Mouse (Mus musculus): ENCODE data around the gene Fbf1.
"Not testable (repeated sequence)": the region's sequence is repeated elsewhere in the genome, so short reads cannot be mapped to it uniquely, and the experiment has no call there.

Gene Fbf1

DNA sequence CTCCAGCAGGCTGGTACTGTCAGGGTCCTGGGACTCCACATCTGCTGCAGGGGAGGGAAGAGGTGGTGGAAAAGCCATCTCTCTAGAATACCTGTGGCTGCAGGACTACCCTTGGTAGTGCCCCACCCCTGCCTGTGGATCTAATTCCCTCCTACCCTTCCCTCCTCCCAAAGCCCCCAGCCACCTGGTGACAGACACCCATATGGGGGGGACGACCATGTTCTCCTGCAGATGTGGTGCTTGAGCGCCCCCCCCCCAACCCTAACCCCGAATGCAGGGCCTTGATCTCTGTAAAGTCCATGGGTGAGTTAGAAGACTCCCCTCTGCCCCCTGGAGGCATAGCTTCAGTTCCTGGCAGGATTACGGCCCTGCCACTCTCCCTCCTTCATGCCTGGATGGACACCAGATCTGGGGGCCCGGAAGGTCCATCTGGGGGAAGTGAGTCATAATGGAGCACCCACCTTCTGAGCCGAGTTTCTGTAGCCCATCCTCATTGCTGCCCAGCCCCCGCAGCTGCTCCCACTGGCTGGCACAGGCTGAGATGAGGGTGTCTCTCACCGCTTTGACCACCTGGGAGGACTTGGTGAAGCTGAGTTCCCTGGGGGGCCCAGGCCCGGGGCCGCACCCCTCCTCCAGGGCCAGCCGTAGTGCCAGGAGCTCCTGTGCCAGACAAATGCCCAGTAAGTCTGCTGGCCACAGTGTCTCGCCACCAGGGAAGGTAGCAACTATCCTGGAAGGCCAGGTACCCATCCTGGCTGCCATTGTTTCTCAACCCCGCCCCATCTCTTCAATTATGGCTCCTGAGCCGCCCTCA is 60.8 kb downstream of the Fbf1 start:
- no peak for DNase-seq (ENCODE audit: low spot score)

DNA sequence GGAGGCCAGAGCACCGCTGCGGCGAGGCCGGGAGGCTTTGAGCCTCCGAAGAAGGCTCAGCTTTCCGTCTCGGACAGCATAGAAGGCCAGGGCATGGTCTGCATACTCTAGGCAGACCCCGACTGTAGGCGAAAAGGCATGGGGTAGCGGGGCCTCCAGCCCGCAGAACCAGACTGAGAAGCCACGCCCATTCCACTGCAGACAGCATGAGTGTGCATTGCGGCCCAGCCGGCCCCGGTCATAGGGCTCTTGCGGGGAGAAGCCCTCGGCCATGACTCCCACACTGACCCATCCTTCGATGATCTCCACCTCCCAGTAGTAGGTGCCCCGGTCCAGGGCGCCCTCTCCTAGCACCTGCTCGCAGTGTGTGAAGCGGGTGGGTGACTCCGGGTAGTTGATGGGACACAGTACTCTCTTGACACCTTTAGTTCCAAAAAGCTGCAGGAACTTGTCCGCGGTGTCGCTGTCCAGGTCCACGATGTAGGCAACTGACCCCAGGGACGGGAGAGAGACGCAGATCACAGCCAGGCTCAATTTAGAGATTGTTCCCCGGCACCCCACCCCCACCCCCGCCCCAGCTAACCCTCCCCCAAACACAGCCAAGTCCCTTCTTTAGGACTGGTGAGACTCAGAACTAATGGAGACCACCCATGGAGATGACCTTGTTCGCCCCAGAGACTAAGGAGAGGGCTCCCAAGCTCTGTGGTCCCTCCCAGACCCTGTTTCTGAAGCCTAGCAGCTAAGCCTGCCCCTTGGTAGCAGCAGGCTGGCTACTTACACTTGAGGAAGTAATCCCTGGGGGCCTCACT is 61.6 kb downstream of the Fbf1 start:
- no peak for DNase-seq (ENCODE audit: low spot score)

DNA sequence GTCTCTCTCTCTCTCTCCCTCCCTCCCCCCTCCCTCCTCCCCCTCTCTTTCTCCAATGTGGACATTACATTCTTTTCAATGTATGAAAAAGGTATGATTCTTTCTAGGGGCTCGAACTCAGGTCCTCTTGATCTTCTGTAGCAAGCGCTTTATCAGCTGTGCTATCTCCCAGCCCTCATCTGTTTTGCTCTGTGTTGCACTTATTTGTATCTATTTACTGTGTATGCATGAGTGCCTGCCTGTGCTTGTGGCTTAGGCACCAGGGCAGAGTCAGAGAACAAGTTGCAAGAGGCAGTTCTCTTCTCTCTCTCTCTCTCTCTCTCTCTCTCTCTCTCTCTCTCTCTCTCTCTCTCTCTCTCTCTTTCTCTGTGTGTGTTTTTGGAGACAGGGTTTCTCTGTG is 62.9 kb downstream of the Fbf1 start:
- no peak for DNase-seq (ENCODE audit: low spot score)

DNA sequence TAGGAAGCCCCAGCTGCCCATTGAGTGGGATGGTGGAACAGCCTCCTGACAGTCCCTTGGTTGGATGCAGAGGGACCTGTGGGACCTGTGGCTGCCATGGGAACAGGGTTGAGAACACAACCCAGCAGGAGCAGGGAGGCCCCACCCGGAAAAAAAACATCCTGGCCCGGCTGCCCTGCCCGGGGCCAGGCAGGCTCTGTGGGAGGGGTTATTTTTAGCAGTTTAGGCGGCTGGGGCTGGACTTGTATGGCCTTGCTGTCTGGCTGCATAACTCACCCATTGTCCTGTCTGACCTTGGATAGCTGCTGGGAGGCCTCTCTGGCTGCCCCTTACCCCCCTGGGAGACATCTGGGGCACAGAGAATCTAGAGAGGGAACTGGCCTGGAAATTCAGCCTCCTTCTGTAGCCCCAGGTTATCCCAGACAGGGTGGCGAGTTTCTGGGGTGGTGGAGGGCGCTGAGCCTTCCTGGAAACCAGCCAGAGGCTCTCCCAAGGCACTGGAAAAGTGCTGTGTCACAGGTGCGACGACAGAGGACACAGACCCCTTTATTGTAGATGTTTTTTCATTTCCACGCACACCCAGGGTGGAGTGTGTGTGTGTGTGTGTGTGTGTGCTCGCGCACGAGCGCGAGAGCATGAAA is 63.8 kb downstream of the Fbf1 start:
- no peak for DNase-seq (ENCODE audit: low spot score)

DNA sequence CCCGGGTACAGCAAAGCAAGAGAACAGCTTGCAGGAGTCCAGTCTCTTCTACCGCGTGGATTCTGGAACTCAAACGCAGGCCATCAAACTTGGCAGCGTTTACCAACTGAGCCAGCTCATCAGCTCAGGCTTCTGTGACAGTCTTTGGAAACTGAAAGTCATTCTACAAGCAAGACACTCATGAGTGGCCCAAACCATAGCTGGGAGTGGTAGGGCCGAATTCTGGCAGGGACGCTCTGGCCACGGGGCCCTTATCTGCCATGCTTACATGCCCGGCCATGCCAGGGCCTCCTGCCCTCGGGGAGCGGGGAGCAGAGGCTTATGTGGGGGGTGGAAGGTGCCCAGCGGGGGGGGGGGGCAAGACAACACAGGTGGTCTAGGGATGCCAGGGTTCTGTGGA is 64.4 kb downstream of the Fbf1 start:
- no peak for DNase-seq (ENCODE audit: low spot score)

DNA sequence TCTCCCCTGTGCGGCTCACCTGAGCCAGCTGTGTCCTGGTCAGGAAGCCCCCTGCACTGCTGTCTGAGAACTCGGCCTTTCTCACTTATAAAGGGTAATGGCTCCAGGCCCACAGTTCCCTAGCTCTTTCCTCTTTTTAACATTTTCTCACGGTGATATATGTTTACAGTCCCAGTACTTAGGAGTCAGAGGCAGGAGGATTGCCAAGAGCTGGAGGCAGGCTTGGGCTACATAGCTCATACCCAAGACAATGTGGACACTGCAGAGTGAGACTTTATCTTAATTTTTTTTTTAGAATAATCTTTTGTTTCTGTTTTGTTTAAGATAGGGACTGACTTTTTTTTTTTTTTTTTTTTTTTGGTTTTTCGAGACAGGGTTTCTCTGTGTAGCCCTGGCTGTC is 65.5 kb downstream of the Fbf1 start:
- DNase-seq (ENCODE audit: low spot score), result no peak

DNA sequence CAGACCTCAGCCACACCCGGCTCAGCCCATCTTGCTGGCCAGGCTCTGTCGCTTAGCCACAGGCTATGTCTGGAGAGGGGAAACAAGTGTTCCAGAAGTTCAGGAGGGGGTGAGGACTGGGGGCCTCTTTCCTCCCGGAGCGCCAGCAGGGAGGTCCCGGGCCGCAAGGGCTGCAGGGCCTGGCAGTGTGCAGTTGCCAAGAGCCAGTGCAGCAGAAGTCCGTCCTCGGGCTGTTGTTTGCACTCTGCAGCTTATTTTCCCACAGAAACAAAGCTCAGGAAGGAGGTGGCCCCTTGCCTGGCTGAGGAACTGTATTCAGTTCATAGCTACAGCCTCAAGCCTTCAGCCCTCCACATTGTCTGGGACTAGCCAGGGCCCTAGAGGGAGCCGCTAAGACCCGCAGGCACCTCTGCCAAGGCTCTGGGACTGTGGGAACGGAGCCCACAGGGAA is 66.0 kb downstream of the Fbf1 start:
- no peak for DNase-seq (ENCODE audit: low spot score)

DNA sequence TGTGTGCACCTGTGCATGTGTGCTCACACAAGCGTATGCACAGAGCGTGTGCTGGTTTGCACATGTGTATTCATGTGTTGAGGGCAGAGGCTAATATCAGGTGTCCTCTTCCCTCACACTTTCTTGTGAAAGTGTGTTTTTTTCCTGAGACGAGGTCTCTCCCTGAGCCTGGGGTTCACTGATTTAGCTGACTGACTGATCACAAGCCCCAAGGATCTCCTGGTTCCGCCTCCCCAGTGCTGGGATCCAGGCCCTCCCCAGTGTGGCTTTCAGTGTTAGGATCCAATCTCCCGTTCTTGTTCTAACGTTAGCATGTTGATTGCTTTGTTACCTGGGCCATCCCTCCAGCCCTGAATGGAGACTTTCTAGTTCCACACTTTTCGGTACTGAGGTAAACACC is 67.1 kb downstream of the Fbf1 start:
- no peak for DNase-seq (ENCODE audit: low spot score)

DNA sequence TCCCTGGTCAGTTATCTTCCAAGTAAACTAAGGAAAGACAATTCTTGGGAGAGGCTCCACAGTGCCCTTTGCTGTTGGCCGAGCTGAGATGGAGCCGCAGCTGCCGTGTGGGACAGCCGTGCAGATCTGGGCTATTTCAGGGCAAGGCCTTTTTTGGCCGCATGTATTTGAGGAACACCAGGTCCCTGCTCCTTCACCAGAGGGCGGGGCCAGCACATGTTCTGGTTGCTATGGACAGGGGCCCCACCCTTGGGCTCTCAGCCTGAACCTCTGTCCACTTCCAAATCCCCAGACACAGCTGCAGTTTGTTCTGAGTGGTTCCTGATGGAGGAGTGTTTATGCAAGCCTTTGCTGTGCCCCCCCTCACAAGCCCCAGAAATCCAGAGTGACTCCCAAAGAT is 67.6 kb downstream of the Fbf1 start:
- no peak for DNase-seq (ENCODE audit: low spot score)

DNA sequence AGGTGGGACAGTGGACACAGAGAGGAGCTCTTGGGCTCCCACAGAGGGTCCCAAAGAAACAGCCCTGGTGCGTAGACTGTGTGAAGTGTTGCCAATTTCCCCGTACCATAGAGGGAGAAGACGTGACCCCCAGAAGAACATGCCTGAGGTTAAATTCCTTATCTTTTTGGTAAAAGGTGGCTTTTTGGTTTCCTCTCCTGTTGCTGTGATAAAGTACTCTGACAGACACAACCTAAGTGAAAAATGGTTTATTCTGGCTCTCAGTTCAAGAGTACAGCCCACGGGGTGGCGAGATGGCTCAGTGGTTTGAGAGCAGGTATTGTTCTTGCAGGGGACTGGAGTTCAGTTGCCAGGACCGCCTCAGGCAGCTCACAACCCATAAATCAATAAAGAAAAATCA is 68.5 kb downstream of the Fbf1 start:
- DNase-seq (ENCODE audit: low spot score), result no peak

DNA sequence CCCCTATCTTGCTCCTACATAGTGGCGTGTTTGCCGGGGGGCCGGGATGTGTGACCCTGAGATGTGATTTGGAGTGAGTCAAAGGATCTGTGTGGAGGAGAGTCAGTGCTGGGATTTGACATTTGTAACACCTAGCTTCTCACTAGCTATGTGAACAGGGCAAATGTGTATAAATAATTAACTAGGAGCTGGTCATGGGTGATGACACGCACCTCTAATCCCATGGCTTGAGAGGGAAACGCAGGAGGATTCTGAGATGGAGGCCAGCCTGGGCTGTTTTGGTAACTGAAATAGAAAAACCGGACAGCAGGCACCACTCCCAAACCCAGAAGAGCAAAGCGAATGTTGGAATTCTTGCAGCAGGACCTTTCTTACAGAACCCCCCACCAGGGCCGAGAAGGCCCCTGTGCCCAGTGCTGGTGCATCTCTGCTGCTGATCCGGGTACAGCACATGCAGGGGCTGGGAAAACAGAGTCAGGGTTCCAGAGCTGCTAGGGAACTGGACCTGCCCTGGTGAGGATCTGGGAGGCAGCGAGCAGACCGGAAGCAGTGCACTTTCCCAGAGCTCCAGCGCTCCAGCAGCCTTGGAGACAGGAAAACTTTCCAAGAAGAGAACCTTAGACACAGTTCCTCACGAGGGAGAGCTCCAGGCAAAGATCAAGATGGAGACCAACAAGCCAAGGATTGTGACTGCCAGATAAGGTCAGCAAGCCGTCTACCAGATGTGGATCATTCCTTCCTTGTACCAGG is 69.1 kb downstream of the Fbf1 start:
- no peak for DNase-seq (ENCODE audit: low spot score)

DNA sequence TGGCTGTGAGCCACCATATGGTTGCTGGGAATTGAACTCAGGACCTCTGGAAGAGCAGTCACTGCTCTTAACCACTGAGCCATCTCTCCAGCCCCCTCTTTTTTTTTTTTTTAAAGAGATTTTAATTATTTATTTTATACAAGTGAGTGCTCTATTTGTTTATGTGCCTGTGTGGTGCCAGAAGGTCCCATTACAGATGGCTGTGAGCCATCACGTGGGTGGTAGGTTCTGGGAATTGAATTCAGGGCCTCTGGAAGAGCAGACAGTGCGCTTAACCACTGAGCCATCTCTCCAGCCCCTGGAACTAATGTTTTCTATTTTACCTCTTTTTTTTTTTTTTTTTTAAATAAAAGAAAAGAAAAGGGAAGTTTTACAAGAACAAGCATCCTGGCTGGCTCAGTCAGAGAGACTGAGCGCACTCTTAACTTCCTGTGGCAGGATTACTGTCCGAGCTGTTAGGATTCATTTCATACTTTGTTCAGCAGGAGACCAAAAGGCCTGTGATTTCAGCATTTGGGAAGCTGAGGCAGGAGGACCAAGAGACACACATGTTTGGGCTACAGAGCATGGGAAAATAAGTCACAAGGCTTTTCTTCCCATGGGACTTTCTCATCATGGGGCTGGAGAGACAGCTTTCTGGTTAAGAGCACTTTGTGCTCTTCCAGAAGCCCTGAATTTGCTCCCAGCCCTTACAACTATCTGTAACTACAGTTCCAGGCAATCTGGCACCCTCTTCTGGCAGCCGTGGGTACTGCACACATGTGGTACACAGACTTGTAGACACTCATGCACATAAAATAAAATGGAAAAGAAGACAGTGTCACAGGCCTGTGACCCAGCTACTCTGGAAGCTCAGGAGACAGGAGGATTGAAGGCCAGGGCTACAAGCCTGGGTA is 71.5 kb downstream of the Fbf1 start:
- no peak for DNase-seq (ENCODE audit: low spot score)

DNA sequence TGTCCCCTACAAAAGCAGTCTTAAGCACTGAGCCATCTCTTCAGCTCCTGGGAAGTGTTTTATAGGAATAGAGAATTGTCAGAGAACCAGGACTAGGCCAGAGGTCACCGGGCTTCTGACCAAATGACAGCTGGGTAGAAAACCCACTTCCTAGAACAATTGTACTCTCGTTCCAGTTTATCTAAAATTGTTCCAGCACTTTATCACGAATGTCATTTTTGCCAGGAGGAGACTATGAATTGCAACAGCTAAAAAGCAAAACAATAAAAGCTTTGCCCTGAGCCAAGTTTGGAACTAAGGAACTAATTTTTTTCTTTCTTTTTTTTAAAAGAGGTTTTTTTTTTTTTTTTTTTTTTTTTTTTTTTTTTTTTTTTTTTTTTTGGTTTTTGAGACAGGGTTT is 72.4 kb downstream of the Fbf1 start:
- DNase-seq (ENCODE audit: low spot score), result no peak

DNA sequence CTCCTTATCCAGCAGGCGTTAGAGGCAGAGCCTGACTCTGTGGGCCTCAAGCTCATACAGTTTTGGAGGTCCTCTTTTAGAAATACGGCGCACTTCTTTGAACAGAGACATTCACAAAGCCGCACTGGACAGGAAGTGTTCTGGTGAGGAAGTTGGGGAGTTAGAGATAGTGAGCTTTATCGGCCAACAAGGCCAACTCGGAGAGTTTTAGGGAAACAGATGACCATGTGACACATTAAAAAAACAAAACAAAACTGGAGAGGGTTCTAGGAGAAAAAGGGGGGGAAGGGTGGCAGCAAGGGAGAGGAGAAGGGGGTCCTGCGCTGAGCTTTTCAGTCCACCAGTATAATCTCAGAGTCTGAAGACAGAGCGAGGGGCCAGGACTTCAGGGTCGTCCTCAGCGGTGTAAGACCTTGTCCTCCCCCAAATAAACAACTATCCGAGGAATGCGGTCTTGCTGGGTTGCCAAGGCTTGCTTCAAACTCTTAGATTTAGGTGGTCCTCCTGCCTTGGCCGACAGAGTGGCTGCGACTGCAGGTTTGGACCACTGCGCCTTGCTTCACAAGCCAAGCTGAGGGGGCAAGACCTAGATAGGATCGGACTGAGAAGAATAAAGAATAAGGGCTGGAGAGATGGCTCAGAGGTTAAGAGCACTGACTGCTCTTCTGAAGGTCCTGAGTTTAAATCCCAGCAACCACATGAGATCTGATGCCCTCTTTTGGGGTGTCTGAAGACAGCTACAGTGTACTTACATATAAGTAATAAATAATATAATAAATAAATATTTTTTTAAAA is 74.0 kb downstream of the Fbf1 start:
- no peak for DNase-seq (ENCODE audit: low spot score)

DNA sequence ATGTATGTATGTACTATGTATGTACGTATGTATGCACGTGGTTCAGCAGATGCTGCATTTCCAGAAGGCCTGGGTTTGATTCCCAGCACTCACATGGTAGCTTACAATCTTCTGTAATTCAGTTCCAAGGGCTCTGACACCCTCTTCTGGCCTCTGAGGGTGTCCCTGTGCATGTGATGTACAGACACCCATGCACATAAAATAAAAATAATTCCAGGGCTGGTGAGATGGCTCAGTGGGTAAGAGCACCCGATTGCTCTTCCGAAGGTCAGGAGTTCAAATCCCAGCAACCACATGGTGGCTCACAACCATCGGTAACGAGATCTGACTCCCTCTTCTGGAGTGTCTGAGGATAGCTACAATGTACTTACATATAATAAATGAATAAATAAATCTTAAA is 75.0 kb downstream of the Fbf1 start:
- not testable (repeated sequence) for DNase-seq (ENCODE audit: low spot score)

Measured in spleen, adult 12 weeks (tissue).